Mouse (Mus musculus): ENCODE results near the gene Olfr649.
A peak's percentile ranks its signal among the peaks of the same experiment; 100 is the strongest.

Gene Olfr649

DNA sequence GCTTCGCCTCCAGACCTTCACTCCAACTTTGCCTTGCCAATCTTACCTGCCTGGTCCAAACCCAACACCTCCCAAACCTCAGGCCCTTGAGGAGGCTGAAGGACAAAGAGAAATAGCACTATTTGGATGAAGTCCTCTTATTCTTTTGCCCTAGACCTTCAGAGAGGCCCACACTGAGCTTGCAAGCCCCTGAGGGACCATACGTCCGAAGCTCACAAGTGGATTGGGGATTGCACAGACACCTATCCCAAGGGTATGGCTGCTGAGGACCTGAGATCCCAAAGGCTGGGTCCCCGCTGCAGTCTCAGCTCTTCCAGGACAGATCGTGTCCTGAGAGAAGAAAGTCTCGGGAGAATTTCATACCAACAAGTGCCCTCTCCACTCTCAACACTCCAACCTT is at the start of gene Olfr649:
TSS of gene Olfr649 (minus strand) at position 101 of the 400 bp plus-strand sequence.
- DNase-seq: no peak

- DNase-seq: peak; percentile 67 to 83
These were observed 48.7 kb upstream of the Olfr649 start, which contains the start of gene Trim34a for GRCm38 (mm10) chr7:104244287-104245181. TSS of gene Trim34a (plus strand) at chr7:104244457.

- DNase-seq: no peak
These were observed 47.8 kb upstream of the Olfr649 start for GRCm38 (mm10) chr7:104243616-104244015.

GRCm38 (mm10) chr7:104240857-104241256 is 45.1 kb upstream of the Olfr649 start:
- DNase-seq: no peak

- DNase-seq: peak; percentile 20 to 24
These were observed 35.4 kb upstream of the Olfr649 start for GRCm38 (mm10) chr7:104231203-104231602.

GRCm38 (mm10) chr7:104218701-104219569 is 23.1 kb upstream of the Olfr649 start, which contains the start of gene Trim6:
TSS of gene Trim6 (plus strand) at chr7:104218793.
- peak; percentile 88 to 92 for DNase-seq

DNA sequence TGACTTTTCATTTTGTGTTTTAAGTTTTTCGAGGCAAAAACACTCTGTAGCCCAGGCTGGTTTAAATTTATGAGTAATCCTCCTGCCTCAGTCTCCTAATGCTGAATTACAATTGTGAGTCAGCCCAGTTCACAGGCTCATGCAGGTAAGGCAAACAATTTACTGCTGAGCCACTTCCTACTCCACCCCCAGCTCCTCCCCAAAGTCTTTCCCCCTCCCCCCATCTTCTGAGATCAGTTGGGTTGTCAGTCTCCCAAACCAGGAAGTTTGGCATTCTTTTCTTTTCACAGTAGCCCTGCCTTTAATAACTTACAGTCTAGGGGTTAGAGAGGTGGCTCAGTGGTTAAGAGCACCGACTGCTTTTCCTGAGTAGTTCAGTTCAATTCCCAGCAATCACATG is 22.1 kb upstream of the Olfr649 start:
- DNase-seq: peak in 1 of 2 experiments; percentile 5

DNA sequence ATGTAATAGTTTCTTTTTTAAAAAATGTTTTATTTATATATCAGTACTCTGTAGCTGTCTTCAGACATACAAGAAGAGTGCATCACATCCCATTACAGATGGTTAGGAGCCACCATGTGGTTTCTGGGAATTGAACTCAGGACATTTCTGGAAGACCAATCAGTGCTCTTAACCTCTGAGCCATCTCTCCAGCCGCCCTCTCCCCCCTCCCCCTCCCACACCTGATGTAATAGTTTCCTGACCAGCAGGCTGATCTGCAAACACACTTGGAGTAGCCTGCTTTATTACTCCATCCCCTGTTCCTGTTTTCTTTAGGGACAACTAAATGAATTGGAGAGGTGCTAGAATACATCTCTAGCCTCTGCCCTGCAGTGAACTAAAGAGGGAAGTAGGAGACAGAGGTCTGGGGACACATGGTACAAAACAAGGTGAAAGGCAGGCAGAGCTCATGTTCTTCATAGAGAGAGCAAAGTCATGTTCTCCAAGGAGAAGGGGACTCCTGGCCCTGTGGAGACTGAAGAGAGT is 20.3 kb upstream of the Olfr649 start:
- DNase-seq: no peak

DNA sequence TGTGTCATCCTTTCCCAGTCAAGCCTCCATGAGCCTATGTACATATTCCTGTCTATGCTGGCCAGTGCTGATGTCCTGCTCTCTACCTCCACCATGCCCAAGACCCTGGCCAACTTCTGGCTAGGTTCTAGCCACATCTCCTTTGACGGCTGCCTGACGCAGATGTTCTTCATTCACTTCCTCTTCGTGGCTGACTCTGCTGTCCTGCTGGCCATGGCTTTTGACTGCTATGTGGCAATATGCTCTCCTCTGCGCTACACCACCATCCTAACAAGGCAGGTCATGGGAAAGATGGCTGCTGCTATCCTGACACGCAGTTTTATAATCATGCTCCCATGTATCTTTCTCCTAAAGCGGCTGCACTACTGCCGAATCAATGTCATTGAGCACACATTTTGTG is 10.4 kb upstream of the Olfr649 start:
- DNase-seq: peak; percentile 12 to 15

- peak; percentile 69 to 74 for DNase-seq
These were observed 4.0 kb upstream of the Olfr649 start for GRCm38 (mm10) chr7:104199822-104200221.

GRCm38 (mm10) chr7:104191275-104191674 is 4.5 kb downstream of the Olfr649 start:
- DNase-seq: no peak

GRCm38 (mm10) chr7:104183292-104183691 is 12.5 kb downstream of the Olfr649 start, which contains the start of gene Olfr648:
TSS of gene Olfr648 (minus strand) at chr7:104183392.
- no peak for DNase-seq

DNA sequence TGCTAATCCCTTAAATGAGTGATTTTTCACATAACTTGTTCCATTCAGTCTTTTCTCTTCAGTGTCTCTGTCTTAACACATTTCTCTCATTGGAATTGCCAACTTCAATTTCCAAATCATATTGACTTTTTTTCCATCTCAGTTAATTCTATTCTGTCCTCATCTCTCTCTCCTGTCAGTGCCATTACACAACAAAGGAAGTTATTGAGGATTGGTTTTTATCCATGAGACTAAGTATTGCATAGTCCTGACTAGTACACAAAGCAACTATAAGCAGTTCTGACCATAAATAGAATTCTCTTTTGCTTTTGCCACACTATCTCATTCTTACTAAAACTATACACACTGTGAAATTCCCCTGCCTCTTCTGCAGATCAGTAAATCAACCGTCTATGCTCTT is 16.7 kb downstream of the Olfr649 start:
- no peak for DNase-seq

GRCm38 (mm10) chr7:104178422-104179054 is 17.2 kb downstream of the Olfr649 start:
- DNase-seq: no peak

DNA sequence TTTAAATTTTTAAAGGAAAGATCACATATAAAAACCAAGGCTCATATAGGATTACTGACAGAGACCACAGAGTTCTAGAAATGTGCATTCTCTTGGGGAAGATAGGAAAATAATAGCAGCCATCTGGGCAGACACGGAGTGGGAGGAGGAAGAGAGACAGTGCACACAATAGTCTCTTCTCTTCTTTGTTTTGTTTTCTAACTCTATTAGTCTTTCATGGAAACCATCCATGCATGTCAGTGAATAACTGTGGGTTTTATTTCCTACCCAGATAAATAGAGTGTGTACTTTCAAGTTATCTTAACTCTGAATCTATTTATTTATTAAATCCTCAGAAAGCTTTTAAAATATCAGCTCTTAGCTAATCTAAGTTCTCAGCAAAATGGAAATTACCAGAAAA is 20.7 kb downstream of the Olfr649 start:
- no peak for DNase-seq

DNA sequence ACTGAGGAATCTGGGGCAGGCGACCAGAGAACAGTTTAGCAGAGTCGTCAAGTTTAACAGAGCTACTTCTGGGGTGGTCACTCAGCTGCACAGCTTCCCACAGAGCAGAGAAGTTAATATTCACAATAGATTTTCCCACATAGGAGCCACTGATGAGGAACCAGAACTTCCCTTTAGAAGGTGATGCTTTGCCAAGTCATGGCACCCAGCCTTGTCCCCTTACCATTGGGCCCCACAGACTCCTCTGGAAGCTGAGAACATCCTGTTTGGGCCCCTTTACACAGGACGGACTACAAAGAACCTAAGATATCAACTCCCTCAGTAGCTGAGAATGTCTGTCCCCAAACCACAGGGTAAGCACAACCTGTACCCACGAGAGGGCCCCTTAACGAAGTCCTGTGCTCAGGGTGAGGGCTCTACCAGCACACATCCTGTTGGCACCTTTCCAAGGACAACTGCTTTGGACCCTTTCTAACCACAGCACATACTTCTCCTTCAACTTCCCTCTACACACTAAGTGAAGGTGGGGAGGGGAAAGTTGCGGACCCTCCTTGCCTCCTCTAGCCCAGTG is 26.1 kb downstream of the Olfr649 start:
- DNase-seq: no peak

DNA sequence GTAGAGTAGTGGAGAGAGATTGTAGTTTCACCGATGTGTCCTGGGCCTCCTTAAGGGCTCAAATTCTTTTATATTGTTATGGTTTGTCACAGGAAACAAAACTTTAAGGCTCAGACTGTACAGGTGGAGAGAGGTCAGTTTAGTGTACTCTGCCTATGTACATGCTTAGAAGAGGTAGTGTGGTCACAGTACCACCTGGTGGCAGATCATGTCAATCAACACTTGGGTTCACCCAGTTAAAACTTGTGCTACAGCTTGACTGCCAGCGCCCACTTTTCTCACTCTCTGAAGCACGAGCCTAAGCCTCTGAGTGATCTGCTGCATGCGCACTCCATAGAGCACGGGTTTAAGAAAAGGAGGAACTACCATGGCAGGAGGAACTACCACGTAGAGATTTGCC is 28.7 kb downstream of the Olfr649 start:
- no peak for DNase-seq

- no peak for DNase-seq
These were observed 45.3 kb downstream of the Olfr649 start, which contains the start of gene Ubqlnl for GRCm38 (mm10) chr7:104150456-104150855. TSS of gene Ubqlnl (minus strand) at chr7:104150556.

GRCm38 (mm10) chr7:104143179-104143578 is 52.6 kb downstream of the Olfr649 start, which contains the start of gene Ubqln3:
TSS of gene Ubqln3 (minus strand) at chr7:104143279.
- DNase-seq: no peak

All from lung, adult 18-20 months (tissue).